Comparison of ENCODE assay signal across 9 mouse cellular contexts in the genomic region with DNA sequence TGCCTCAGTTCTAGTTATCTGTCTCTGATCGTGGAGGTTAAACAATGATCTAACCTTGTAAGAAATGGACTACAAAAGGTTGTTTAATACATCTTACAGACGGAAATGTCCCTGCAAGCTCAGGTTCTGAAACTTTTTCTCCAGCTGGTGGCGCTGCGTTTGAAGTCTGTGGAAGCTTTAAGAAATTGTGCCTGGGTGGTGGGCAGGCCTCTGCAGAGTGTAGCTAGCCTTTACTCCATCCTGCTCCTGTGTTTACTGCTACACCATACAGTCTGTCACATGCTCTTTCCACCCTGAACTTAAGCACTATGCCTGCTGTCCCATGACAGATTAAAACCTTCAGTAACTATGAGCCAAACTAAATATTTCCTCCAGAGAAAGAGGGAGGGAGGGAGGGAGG. TPM values are rescaled to one million over a fixed set of nuclear protein-coding genes. Genes with fewer than 3 reads are reported as not detected.
DNase-seq lines count a peak whose midpoint lies in the region; ATAC-seq lines count a peak whose summit lies in the region.
"Had no signal": no experiment of that assay in that cellular context is flagged by ENCODE, and none has a peak within 500 bp of the region (broad histone marks: within the 10 kb centered on the region; RNA-seq: fewer than 3 reads in every experiment).

No protein-coding gene starts in this region.

- H3K4me1 ChIP-seq in embryonic facial prominence, embryonic 11.5 days (ENCODE audit: control insufficient read depth, insufficient read depth, low read length) = peaks cover 2% of the 10 kb centered on the region; the same call in 1 of the 2 replicates
- H3K4me1 ChIP-seq in kidney, embryonic 16.5 days (ENCODE audit: insufficient read depth, low read length) = peaks cover 16% of the 10 kb centered on the region
- no peaks in the 10 kb centered on the region for H3K4me1 ChIP-seq in stomach, embryonic 16.5 days (ENCODE audit: control insufficient read depth, insufficient read depth, low read length)

- no peak overlapping the region for H3K27ac ChIP-seq in embryonic facial prominence, embryonic 11.5 days (replicated peaks; ENCODE audit: low read depth, low read length)
- no peak overlapping the region for H3K27ac ChIP-seq in kidney, embryonic 16.5 days (ENCODE audit: low read length)
- H3K27ac ChIP-seq in stomach, embryonic 16.5 days (ENCODE audit: low read length) = no peak overlapping the region

- no peak overlapping the region for H3K4me2 ChIP-seq in embryonic facial prominence, embryonic 11.5 days (ENCODE audit: low read depth, low read length)
- peak overlapping the region; percentile 38 for H3K4me2 ChIP-seq in kidney, embryonic 16.5 days (replicated peaks; ENCODE audit: low read depth, low read length)
- H3K4me2 ChIP-seq in stomach, embryonic 16.5 days (ENCODE audit: low read depth, low read length) = peak overlapping the region; percentile 51

- WGBS in embryonic facial prominence, embryonic 11.5 days = 64% methylated on average over 4 of the region's 4 CpGs
- 54% methylated on average over 4 of the region's 4 CpGs for WGBS in kidney, embryonic 16.5 days
- WGBS in stomach, embryonic 16.5 days = 53% methylated on average over 4 of the region's 4 CpGs

- no peak overlapping the region for H3K9ac ChIP-seq in embryonic facial prominence, embryonic 11.5 days (replicated peaks; ENCODE audit: low read length)
- no peak overlapping the region for H3K9ac ChIP-seq in kidney, embryonic 16.5 days (replicated peaks; ENCODE audit: low read length)
- H3K9ac ChIP-seq in stomach, embryonic 16.5 days (ENCODE audit: low read length) = no peak overlapping the region

- H3K9me3 ChIP-seq in embryonic facial prominence, embryonic 11.5 days (replicated peaks; ENCODE audit: control insufficient read depth, low read length) = no peaks in the 10 kb centered on the region
- H3K9me3 ChIP-seq in kidney, embryonic 16.5 days (ENCODE audit: low read length) = no peaks in the 10 kb centered on the region
- no peaks in the 10 kb centered on the region for H3K9me3 ChIP-seq in stomach, embryonic 16.5 days (replicated peaks; ENCODE audit: control insufficient read depth, low read length)

- no peaks in the 10 kb centered on the region for H3K27me3 ChIP-seq in embryonic facial prominence, embryonic 11.5 days (ENCODE audit: control insufficient read depth, insufficient read depth, low read length)
- H3K27me3 ChIP-seq in kidney, embryonic 16.5 days (ENCODE audit: insufficient read depth, low read length) = no peaks in the 10 kb centered on the region
- H3K27me3 ChIP-seq in stomach, embryonic 16.5 days (ENCODE audit: control insufficient read depth, insufficient read depth, low read length) = no peaks in the 10 kb centered on the region

- DNase-seq in retina, postnatal 1 day = peak; percentile 3
- no peak for DNase-seq in retina, embryonic 14.5 days (ENCODE audit: low spot score)
- peak; percentile 51 for DNase-seq in embryonic facial prominence, embryonic 11.5 days (ENCODE audit: low spot score)
- no peak for DNase-seq in layer of hippocampus, postnatal 36 days
- DNase-seq in cerebellum, postnatal 4 days (ENCODE audit: low spot score in 2 of 2) = no peak
- DNase-seq in layer of hippocampus, adult 9-10 months (ENCODE audit: low spot score) = no peak

- ATAC-seq in embryonic facial prominence, embryonic 11.5 days (replicated peaks; ENCODE audit: insufficient number of reproducible peaks, low FRiP score, low TSS enrichment, low read depth) = no peak
- peak; percentile 75 for ATAC-seq in kidney, embryonic 16.5 days (ENCODE audit: low FRiP score, low TSS enrichment)
- no peak for ATAC-seq in stomach, embryonic 16.5 days (ENCODE audit: insufficient read depth, low FRiP score)

- H3K4me3 ChIP-seq in embryonic facial prominence, embryonic 11.5 days (ENCODE audit: low read depth, low read length) = no peak overlapping the region
- peak overlapping the region; percentile 31 for H3K4me3 ChIP-seq in kidney, embryonic 16.5 days (ENCODE audit: low read length)
- peak overlapping the region; percentile 31 for H3K4me3 ChIP-seq in stomach, embryonic 16.5 days (replicated peaks; ENCODE audit: low read length)

- H3K36me3 ChIP-seq in embryonic facial prominence, embryonic 11.5 days (replicated peaks; ENCODE audit: control insufficient read depth, insufficient read depth, low read depth, low read length) = no peaks in the 10 kb centered on the region
- no peaks in the 10 kb centered on the region for H3K36me3 ChIP-seq in kidney, embryonic 16.5 days (ENCODE audit: insufficient read depth, low read length)
- H3K36me3 ChIP-seq in stomach, embryonic 16.5 days (ENCODE audit: control insufficient read depth, insufficient read depth, low read length) = no peaks in the 10 kb centered on the region

RNA-seq across cellular contexts. Expression of a gene that starts 1.9 kb away (rescaled TPM):
- 11.1 and 11.2 TPM in 2 replicates for polyA plus RNA-seq in embryonic facial prominence, embryonic 11.5 days (2014; fragmentation: Nextera tagmentation; extraction: Ambion mirVana)
- 20.8 and 24.3 TPM in 2 replicates for polyA plus RNA-seq in kidney, embryonic 16.5 days (2015; fragmentation: Nextera tagmentation; extraction: Ambion mirVana)
- polyA plus RNA-seq in stomach, embryonic 16.5 days (2015; fragmentation: Nextera tagmentation; extraction: Ambion mirVana) = 17.1 and 17.2 TPM in 2 replicates
- total RNA-seq in layer of hippocampus, postnatal 36 days (2021) = under 1 TPM; 0.20 to 0.30 TPM
- total RNA-seq: megakaryocyte progenitor cell, adult 5-6 weeks had no signal

Comparison
In these comparisons a context has a peak if more than half of its experiments do, and no peak if none do; other contexts are left out.
1. DNase-seq: peak in retina, postnatal 1 day (single experiment) and embryonic facial prominence, embryonic 11.5 days (single experiment); none in retina, embryonic 14.5 days (single experiment), layer of hippocampus, postnatal 36 days (0 of 2), cerebellum, postnatal 4 days (0 of 2) and layer of hippocampus, adult 9-10 months (single experiment).